Mouse (Mus musculus) embryonic facial prominence, embryonic 14.5 days (tissue): ENCODE results near the gene Pcgf5. TPM values are rescaled to one million over a fixed set of nuclear protein-coding genes. Genes with fewer than 3 reads are reported as not detected.

ENCODE experiments used
- polyA plus RNA-seq: library from polyadenylated mRNA; unstranded; fragments of >200 nt; fragmentation: Nextera tagmentation; extraction: Ambion mirVana; gene quantifications from 2 replicates; pipeline ENCODE4 v1.2.1, GENCODE M21; 2014

Pcgf5 gene
- polyA plus RNA-seq, 1 experiment from 2014 or later, result 8.1 TPM

Other genes with a start within 250 kb of the Pcgf5 start
- gene Ankrd1, start 228.2 kb upstream of the Pcgf5 start, polyA plus RNA-seq, result 6.5 and 8.4 TPM in 2 replicates
- gene Hectd2, start 206.3 kb downstream of the Pcgf5 start, polyA plus RNA-seq, result 4.3 and 4.9 TPM in 2 replicates